Mouse (Mus musculus) embryonic facial prominence, embryonic 12.5 days (tissue): ENCODE data around the gene Ctbp2. TPM values are rescaled to one million over a fixed set of nuclear protein-coding genes. Genes with fewer than 3 reads are reported as not detected.

Experiments
- ATAC-seq: fragments of 200-750 bp; cut with Nextera tagmentation; 2 replicates; pipeline ENCODE4 v1.8.0; 2017; ENCODE audit not compliant: insufficient number of reproducible peaks, insufficient read depth, low FRiP score, low TSS enrichment
- H3K27ac ChIP-seq: fragments of 300-500 bp; sonication (generic); 2 replicates; pipeline ENCODE4 v1.5.1; 2016; ENCODE audit warnings: mild to moderate bottlenecking
- H3K27me3 ChIP-seq: fragments of 300-500 bp; sonication (generic); 2 replicates; pipeline ENCODE4 v1.6.1; 2016; ENCODE audit warnings: mild to moderate bottlenecking, moderate library complexity
- H3K36me3 ChIP-seq: fragments of 300-500 bp; sonication (generic); 2 replicates; pipeline ENCODE4 v1.6.1; 2016; ENCODE audit warnings: mild to moderate bottlenecking
- H3K4me1 ChIP-seq: fragments of 300-500 bp; sonication (generic); 2 replicates; pipeline ENCODE4 v1.6.1; 2016
- H3K4me2 ChIP-seq: fragments of 300-500 bp; sonication (generic); replicated peaks from 2 replicates; pipeline ENCODE4 v1.6.1; 2016; ENCODE audit warnings: mild to moderate bottlenecking, moderate library complexity
- H3K4me3 ChIP-seq: fragments of 300-500 bp; sonication (generic); 2 replicates; pipeline ENCODE4 v1.5.1; 2016; ENCODE audit warnings: mild to moderate bottlenecking
- H3K9ac ChIP-seq: fragments of 300-500 bp; sonication (generic); 2 replicates; pipeline ENCODE4 v1.6.1; 2016; ENCODE audit warnings: mild to moderate bottlenecking, moderate library complexity
- H3K9me3 ChIP-seq: fragments of 300-500 bp; sonication (generic); 2 replicates; pipeline ENCODE4 v1.6.1; 2016; ENCODE audit warnings: mild to moderate bottlenecking, moderate library complexity
- WGBS: fragments of 180-500 bp; shearing (Covaris S2); methylation state at CpG from one replicate; pipeline ENCODE4 v1.1.7; 2016; 5-methylcytosine and 5-hydroxymethylcytosine counted together
- polyA plus RNA-seq: library from polyadenylated mRNA; unstranded; fragments of >200 nt; fragmentation: Nextera tagmentation; extraction: Ambion mirVana; gene quantifications from 2 replicates; pipeline ENCODE4 v1.2.1, GENCODE M21; 2016

Ctbp2 gene
- polyA plus RNA-seq, 1 experiment from 2014 or later: 101 TPM

DNA sequence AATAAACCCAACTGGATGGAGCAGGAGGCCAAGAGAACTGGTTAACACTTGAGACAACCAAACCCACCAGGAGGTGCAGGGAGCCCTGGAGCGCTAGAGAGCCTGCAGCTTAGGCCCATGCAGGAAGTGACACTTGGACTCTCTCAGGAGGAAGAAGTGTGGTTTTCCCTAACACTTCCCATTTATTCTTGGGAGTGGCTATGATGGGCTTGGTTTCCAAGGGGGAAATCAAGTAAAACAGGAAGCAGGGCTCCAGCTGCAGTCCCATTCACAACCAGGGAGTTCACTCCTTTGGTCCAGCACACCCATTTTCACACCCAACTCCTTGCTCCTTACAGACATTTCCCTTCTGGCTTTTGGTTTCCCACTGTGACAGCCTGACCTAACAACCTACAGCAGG, 45.2 kb downstream of the Ctbp2 start:
- no peak overlapping the region for H3K4me2 ChIP-seq
- no peak overlapping the region for H3K4me3 ChIP-seq
- 85% methylated on average over 1 of the region's 1 CpGs for WGBS
- peaks cover 33% of the 10 kb centered on the region for H3K36me3 ChIP-seq
- peaks cover 9% of the 10 kb centered on the region; the same call in 1 of the 2 replicates for H3K4me1 ChIP-seq
- no peak overlapping the region for H3K27ac ChIP-seq
- ATAC-seq: no peak
- no peaks in the 10 kb centered on the region for H3K27me3 ChIP-seq
- H3K9ac ChIP-seq: no peak overlapping the region
- H3K9me3 ChIP-seq: no peaks in the 10 kb centered on the region

DNA sequence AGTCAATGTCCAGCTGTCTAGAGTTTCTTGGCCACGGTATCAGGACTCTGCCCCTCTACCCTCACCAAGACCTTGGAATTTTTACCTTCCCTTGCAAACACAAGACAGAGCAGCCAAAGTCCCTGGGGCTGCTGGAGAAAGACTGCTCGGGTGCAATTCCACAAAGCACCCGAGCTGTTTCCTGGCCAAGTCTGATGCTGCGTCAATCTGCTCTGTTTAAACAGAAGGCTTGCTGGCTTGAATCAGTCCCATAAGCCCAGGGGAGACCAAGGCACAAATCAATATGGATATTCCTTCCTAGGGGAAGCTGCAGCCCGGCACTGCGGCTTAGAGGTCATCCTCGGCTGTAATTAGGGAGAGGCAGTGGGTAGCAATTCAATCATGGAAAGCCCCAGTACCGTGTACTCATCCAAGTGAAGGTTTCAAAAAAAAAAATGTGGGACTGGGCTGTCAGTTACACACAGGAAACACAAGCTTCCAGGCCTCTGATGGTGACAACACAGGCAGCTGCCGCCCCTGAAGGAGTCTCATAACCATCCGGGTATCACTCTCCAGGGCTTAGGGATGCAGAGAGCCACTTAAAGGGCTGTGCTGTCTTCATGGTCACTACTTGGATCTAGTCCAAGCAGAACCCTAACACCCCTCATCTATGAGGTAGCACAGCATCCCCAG, 49.6 kb downstream of the Ctbp2 start:
- no peak for ATAC-seq
- Histone ChIP-seq H3K9me3 (no peaks in the 10 kb centered on the region), H3K36me3 (peaks cover 21% of the 10 kb centered on the region; the same call in 1 of the 2 replicates), H3K9ac (no peak overlapping the region), H3K4me1 (peaks cover 22% of the 10 kb centered on the region), H3K27ac (no peak overlapping the region), H3K4me3 (no peak overlapping the region), H3K27me3 (no peaks in the 10 kb centered on the region), H3K4me2 (no peak overlapping the region)
- 54% methylated on average over 10 of the region's 10 CpGs for WGBS

DNA sequence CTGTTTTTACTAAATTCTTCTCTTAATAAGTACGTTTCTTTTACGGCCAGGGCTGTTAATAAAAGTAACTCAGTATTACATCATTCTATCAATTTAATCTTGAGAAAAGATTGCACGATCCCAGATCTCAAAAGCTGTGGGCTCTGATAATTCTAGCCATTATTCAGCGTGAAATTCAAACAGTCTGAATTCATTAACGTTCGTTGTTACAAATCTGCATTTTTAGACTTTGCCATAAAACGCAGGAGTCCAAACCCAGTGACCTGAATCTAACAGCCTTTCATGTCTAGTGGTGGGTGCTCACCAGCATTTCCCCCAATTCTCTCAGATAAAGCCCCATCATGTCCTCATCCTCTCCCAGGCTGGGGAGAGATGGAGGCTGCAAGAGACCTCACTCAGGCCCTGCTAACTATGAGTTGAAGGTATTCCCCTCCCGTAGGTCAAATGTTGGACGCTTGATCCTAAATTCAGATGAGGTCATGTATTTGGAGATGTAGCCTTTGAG, 51.0 kb downstream of the Ctbp2 start:
- Histone ChIP-seq H3K4me1 (peaks cover 22% of the 10 kb centered on the region), H3K27me3 (no peaks in the 10 kb centered on the region), H3K36me3 (peaks cover 17% of the 10 kb centered on the region; the same call in 1 of the 2 replicates), H3K9me3 (no peaks in the 10 kb centered on the region), H3K27ac (no peak overlapping the region), H3K4me3 (no peak overlapping the region), H3K9ac (no peak overlapping the region), H3K4me2 (no peak overlapping the region)
- no peak for ATAC-seq
- WGBS: 67% methylated on average over 9 of the region's 9 CpGs

DNA sequence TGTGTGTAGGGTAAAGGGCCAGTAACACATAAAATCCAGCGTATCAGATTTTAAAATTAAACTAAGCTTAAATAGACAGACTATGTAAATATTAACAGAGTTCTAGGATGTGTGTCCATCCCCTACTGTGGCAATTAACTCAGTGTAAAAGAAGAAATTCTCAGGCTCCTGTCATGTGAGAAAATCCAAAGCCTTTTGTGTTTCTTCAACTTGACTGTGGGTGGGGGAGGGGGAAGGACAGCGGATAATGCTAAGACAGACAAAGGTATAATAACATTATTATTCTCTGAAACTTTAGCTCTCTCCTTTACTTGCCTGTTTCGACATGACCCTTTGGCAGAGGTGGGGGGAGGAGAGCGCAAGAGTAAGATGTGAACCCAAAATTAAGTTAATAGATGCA, 51.6 kb downstream of the Ctbp2 start:
- H3K4me2 ChIP-seq: no peak overlapping the region
- no peak overlapping the region for H3K4me3 ChIP-seq
- H3K4me1 ChIP-seq: peaks cover 24% of the 10 kb centered on the region
- peaks cover 17% of the 10 kb centered on the region; the same call in 1 of the 2 replicates for H3K36me3 ChIP-seq
- H3K27me3 ChIP-seq: no peaks in the 10 kb centered on the region
- no peak for ATAC-seq
- H3K27ac ChIP-seq: no peak overlapping the region
- 61% methylated on average over 4 of the region's 4 CpGs for WGBS
- H3K9me3 ChIP-seq: no peaks in the 10 kb centered on the region
- no peak overlapping the region for H3K9ac ChIP-seq

DNA sequence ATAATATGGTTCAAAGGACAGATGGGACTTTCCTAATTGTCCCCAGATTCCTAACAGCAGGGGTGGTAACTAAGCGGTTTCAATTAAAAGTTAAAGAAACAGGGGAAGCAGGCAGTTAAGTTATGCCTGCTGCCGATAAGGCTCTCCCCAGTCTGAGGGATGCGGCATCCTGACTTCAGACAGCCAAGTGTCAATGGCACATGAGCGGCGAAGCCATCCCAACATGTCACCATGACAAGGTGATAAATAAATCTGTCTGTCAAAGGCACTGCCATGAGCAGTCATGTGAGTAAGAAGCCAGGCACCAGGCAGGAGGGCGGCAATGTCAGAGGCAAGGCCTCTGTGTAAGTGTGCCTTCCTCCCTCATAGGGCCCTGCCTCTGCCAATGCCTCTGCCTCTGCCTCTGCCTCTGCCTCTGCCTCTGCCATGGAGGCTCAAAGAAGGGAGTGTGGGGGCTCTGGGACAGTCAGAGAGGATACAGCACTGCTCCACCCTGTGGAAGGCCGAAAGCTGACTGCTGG, 56.8 kb downstream of the Ctbp2 start:
- no peak overlapping the region for H3K4me3 ChIP-seq
- no peaks in the 10 kb centered on the region for H3K9me3 ChIP-seq
- no peak overlapping the region for H3K9ac ChIP-seq
- 69% methylated on average over 7 of the region's 7 CpGs for WGBS
- H3K27ac ChIP-seq: no peak overlapping the region
- no peaks in the 10 kb centered on the region for H3K27me3 ChIP-seq
- H3K36me3 ChIP-seq: peaks cover 34% of the 10 kb centered on the region; the same call in 1 of the 2 replicates
- peaks cover 10% of the 10 kb centered on the region; the same call in 1 of the 2 replicates for H3K4me1 ChIP-seq
- H3K4me2 ChIP-seq: no peak overlapping the region
- ATAC-seq: no peak

DNA sequence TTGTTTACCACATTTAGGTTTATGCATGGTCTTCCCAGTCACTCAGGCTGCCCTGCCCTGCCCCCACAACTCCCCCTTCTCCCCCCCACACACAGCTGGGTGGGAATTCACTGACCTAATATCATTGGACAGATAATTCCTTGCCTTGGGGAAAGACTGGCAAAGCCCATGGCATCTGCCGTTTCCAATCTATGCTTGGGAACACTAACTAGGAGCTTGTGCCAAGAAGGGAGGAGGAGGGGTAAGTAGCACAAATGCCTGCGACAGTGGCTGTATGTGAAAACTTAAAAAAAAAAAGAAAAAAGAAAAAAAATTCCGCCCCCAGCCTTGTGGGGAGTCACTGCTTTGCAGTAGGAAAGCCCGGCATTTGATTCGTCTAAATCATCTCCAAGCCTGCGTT, 57.4 kb downstream of the Ctbp2 start:
- no peak overlapping the region for H3K9ac ChIP-seq
- no peaks in the 10 kb centered on the region for H3K9me3 ChIP-seq
- H3K4me3 ChIP-seq: no peak overlapping the region
- 47% methylated on average over 6 of the region's 6 CpGs for WGBS
- ATAC-seq: no peak
- H3K27me3 ChIP-seq: no peaks in the 10 kb centered on the region
- H3K36me3 ChIP-seq: peaks cover 34% of the 10 kb centered on the region; the same call in 1 of the 2 replicates
- H3K4me2 ChIP-seq: no peak overlapping the region
- H3K4me1 ChIP-seq: peaks cover 10% of the 10 kb centered on the region; the same call in 1 of the 2 replicates
- H3K27ac ChIP-seq: no peak overlapping the region

DNA sequence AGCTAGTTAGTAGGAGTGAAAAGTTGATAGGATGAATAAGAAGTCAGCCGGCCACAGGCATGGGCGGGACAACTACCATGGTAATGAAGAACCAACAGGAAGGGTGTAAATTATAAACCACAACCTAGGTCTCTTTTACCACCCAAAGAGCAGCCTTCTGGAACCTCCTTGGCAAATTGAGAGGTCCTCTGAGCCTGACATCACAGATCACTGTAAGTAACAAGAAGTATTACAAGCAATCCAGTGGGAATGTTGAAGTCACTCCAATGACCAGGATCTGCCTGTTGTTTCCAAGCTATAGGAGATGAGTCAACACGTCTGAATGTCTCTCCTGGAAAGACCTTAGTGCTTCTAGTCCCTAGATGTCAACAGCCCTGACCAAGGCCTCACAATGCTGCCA, 62.1 kb downstream of the Ctbp2 start:
- no peaks in the 10 kb centered on the region for H3K27me3 ChIP-seq
- peaks cover 26% of the 10 kb centered on the region; the same call in 1 of the 2 replicates for H3K36me3 ChIP-seq
- no peak overlapping the region for H3K27ac ChIP-seq
- no peak overlapping the region for H3K9ac ChIP-seq
- no peak overlapping the region for H3K4me2 ChIP-seq
- H3K4me1 ChIP-seq: peaks cover 8% of the 10 kb centered on the region
- no peak for ATAC-seq
- H3K4me3 ChIP-seq: no peak overlapping the region
- H3K9me3 ChIP-seq: no peaks in the 10 kb centered on the region
- WGBS: 88% methylated on average over 3 of the region's 3 CpGs

DNA sequence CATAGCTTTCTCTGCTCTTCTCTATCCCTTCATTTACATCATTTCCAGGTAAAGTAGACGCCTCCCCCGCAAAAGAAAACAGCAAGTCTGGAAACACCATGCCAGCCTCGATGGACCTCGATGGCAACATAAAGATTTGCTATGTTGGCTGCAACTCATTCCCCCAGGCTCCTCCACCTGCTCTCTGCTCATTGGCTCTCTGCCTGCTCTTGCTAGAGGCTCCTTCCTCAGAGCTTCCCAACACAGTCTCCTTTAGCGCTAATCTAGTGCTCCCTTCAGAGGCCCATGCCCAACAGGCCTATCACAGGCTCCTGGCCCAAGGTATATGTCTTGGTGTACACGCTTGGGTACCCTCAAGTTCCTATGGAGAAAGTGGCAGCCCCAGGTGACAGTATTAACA, 64.0 kb downstream of the Ctbp2 start:
- H3K9ac ChIP-seq: no peak overlapping the region
- H3K4me1 ChIP-seq: peaks cover 8% of the 10 kb centered on the region
- no peak overlapping the region for H3K27ac ChIP-seq
- H3K9me3 ChIP-seq: no peaks in the 10 kb centered on the region
- H3K36me3 ChIP-seq: peaks cover 23% of the 10 kb centered on the region; the same call in 1 of the 2 replicates
- no peak overlapping the region for H3K4me2 ChIP-seq
- no peak overlapping the region for H3K4me3 ChIP-seq
- H3K27me3 ChIP-seq: no peaks in the 10 kb centered on the region
- no peak for ATAC-seq
- WGBS: 91% methylated on average over 6 of the region's 6 CpGs

DNA sequence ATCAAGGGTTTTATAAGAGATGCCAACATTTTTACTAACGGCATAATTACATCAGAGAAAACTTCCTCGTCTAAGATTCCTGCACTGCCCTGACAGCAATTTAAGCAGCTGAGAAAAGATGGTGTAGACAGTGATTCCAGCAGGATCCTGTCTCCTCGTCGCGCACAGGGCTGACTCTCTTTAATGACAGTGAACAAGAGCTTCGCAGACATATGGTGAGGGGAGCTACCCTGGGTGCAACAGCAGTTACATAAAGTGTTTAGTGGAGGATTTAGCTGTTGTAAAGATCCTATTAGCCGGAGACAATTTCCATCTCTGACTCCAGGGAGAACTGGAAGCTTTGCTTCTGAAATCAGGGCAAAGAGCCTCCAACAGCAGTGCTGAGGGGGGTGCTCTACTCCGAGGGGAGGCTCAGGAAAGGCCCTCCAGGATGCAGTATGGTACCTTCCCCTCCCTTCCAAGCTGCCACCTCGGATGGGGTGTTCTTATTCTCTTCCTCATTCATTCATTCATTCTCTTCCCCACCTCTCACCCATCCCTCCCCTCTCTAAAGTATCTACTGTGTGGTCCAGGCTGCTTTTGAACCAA, 64.5 kb downstream of the Ctbp2 start:
- ATAC-seq: no peak
- Histone ChIP-seq H3K27ac (no peak overlapping the region), H3K4me3 (no peak overlapping the region), H3K4me2 (no peak overlapping the region), H3K27me3 (no peaks in the 10 kb centered on the region), H3K36me3 (peaks cover 24% of the 10 kb centered on the region; the same call in 1 of the 2 replicates), H3K9me3 (no peaks in the 10 kb centered on the region), H3K9ac (no peak overlapping the region), H3K4me1 (peaks cover 8% of the 10 kb centered on the region)
- WGBS: 58% methylated on average over 9 of the region's 9 CpGs

DNA sequence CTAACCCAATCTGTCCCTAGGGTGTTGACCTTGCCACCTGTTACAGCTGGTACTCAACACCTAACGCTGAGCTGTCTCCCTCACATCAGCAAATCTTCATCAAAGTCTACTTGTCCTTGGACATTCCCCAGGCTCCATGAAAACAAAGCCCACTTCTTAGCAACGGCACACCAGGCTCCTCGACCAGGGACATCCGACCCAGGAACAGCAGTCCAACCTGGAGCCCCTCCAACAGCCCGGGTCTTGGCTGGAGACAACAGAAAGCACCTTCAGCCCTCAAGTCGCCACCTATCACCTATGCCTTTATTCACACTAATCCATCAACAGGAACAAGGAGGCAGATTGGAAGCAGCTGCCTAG, 65.0 kb downstream of the Ctbp2 start:
- H3K27ac ChIP-seq: no peak overlapping the region

DNA sequence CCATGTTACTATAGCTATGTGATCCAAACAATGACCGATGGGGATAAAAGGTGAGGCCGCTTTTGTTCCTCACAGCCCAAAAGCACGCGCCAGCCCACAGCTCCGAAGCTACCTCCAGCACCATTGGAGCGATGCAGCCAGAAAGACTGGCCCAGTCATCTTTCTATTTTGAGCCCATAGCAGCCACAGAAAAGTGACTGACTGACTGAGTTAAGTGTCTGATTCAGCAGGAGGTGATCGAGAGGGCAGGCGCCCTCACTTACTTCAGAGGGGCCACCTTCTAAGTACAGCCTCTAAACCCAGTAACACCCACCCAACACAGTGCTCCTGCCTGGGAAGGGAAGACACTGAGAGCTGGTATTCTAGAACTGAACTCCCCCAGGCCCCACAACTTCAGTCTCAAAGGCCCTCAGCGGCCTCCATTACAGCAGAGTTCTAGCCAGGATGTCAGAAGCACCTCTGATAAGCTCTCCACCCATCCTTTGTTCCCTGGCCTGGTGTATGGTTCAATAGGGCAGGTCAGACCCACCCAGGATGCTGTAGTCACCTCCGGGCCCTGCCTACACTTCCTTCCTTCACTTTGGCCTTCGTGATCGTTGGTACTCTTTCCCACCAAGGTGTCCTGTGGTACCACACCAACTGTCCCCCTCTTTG, 65.5 kb downstream of the Ctbp2 start:
- Histone ChIP-seq H3K4me2 (no peak overlapping the region), H3K4me3 (no peak overlapping the region), H3K9ac (no peak overlapping the region), H3K27me3 (no peaks in the 10 kb centered on the region), H3K27ac (no peak overlapping the region), H3K9me3 (no peaks in the 10 kb centered on the region), H3K36me3 (peaks cover 19% of the 10 kb centered on the region; the same call in 1 of the 2 replicates), H3K4me1 (peaks cover 8% of the 10 kb centered on the region)
- no peak for ATAC-seq
- 88% methylated on average over 12 of the region's 12 CpGs for WGBS

More for the DNA sequence above, 65.0 kb downstream of the Ctbp2 start:
- H3K36me3 ChIP-seq: peaks cover 20% of the 10 kb centered on the region; the same call in 1 of the 2 replicates
- no peaks in the 10 kb centered on the region for H3K9me3 ChIP-seq
- WGBS: 69% methylated on average over 6 of the region's 6 CpGs
- H3K9ac ChIP-seq: no peak overlapping the region
- no peak overlapping the region for H3K4me3 ChIP-seq
- ATAC-seq: no peak
- H3K27me3 ChIP-seq: no peaks in the 10 kb centered on the region
- H3K4me1 ChIP-seq: peaks cover 8% of the 10 kb centered on the region
- no peak overlapping the region for H3K4me2 ChIP-seq
